Mouse (Mus musculus): ENCODE measurements around the gene Lag3.
"Not testable (repeated sequence)": the region's sequence is repeated elsewhere in the genome, so short reads cannot be mapped to it uniquely, and the experiment has no call there.

Gene Lag3

DNA sequence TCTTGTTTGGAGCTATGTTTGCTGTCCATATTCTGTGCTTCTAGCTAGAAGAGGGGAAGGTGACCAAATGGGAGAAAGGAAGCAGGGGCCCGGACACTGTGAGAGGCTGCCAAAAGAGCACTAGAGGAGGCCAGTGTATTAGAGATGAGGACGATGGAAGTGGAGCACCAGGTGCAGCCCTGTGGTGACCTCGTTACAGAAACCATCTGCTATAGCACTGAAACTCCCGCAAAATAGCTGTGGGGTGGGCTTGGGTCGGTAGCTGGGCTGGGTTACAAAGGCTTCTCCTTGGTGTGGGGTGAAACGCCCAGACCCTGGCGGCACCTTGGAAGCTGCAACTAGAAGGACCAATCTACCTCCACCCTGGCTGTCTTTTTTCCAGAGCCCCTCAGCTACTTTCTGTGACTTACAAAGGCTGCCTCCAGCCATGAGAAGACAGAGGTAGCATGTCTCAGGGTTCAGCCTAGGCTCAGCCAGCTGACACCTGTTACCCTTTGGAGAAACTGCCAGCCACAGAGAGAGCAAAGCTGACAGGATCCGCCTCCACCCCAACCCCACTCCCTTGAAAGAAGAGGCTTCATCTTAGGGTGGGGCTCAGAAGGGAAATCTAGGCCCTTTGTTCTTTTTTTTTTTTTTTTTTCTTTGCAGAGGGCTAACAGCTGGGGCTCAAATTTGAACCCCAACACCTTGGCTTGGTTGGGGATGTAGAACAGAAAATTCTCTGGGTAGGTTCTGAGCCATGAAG, 11.3 kb downstream of the Lag3 start:
- DNase-seq, result peak; percentile 36 to 38

DNA sequence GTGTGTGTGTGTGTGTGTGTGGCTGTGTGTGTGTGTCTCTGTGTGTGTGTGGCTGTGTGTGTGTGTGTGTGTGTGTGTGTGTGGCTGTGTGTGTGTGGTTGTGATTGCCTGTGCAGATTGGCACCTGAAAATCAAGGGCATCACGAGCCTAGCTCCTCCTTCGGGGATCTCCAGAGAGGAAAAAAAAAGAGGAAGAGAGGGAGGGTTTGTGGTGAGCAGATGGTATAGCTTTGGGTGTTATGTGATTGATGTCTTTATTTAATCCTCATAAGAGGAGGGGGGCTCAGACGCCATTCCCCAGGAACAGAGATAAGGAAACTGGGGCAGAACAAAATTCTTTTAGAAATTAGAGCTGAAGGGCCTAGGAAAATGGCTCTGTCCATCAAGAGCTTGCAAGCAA, 13.1 kb downstream of the Lag3 start:
- no peak for DNase-seq

DNA sequence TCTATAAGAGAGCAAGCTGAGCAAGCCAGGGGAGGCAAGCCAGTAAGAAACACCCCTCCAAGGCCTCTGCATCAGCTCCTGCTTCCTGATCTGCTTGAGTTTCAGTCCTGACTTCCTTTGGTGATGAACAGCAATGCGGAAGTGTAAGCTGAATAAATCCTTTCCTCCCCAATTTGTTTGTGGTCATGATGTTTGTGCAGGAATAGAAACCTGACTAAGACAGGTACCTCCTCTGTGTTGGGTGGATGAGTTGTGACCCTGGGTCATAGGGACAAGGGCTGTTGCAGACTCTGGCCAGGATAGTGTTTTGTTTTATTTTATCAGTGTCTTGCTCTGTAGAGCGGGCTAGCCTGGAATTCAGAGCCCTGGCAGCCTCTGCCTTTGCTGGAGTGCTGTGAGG, 17.4 kb downstream of the Lag3 start:
- not testable (repeated sequence) for DNase-seq

DNA sequence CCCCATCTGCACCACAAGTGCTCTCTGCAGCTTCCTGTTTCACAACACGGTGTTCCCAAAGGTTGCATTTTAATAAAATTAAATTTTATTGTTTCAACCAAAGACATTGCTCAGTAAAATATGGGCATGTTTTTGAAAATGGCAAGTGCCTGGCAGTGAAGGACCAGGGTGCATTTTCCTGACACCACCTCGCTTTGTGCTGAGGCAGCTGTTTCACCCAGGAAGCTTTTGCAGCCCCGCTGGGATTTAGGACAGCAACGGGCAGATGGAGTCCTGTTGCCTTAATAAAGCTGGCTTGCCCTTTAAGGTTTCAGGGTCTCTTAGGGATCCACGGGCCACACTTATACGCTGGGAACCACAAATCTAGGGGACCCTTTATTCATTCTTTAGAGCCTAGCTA, 20.5 kb downstream of the Lag3 start:
- no peak for DNase-seq

DNA sequence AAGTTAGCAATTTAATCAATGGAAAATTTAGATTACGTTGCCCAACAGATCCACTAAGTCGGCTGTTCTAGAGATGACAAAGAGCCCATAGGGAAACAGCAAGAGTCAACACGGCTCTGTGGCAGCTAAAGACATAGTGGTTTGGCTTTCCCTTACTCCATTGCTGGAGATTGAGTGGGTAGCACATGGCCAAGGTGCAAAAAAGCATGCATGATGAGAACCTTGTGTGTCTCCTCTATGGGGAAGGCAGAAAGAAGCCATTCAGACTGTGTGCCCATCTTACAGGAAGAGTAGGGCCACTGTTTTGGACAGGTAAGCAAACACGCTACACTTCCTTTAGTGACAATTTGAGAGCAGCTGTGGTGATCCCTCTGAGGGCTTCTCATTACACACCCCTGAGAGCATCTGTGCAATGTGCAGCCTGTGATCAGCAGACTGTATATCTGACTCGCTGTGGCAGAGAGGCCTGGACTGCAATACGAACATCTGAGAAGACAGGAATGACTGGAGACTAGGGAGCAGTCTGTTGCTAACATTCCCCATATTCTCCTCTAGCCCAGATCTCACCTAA, 22.9 kb downstream of the Lag3 start:
- DNase-seq, result no peak

DNA sequence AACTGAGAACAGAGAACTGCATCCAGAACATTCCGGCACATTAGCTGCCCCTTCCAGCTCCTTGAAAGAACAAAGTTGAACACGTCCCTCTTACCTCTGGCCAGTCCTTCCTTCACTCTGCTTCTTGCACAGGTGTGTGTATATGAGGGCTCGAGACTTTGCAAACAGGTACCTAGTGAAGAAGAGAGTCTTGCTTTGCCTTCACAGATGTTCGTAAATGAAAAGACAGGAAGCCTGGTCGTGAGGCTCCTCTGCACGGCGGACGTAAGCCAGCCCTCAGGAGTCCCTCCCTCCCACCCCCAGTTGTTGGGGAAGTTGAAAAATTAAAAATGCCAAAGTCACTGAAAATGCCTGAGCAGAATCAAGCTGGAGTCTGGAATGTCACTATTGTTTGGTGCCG, 23.5 kb downstream of the Lag3 start, which contains the start of gene Cd4:
Gene Cd4 (minus strand): TSS at position 236 of the 400 bp plus-strand sequence.
- no peak for DNase-seq

DNA sequence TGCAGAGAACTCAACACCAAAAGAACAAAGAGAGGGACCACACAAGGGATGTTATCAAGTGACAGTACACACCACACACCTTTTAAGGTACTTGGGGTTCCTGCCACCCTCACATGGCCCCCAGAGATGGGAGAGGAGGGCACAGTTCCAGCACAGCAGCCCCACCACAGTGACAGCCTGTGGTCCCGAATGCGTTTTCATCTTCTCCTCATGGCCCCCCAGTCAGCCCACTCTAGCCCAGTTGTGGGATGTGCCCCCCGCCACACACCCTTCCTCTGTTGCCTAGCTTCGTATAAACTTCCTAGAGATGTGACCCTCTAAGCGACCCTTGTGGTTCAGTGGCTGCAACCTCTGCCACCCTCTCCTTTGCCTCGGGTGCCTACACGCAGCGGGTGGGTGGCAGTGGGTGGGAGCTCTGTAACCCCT, 25.5 kb downstream of the Lag3 start:
- no peak for DNase-seq

DNA sequence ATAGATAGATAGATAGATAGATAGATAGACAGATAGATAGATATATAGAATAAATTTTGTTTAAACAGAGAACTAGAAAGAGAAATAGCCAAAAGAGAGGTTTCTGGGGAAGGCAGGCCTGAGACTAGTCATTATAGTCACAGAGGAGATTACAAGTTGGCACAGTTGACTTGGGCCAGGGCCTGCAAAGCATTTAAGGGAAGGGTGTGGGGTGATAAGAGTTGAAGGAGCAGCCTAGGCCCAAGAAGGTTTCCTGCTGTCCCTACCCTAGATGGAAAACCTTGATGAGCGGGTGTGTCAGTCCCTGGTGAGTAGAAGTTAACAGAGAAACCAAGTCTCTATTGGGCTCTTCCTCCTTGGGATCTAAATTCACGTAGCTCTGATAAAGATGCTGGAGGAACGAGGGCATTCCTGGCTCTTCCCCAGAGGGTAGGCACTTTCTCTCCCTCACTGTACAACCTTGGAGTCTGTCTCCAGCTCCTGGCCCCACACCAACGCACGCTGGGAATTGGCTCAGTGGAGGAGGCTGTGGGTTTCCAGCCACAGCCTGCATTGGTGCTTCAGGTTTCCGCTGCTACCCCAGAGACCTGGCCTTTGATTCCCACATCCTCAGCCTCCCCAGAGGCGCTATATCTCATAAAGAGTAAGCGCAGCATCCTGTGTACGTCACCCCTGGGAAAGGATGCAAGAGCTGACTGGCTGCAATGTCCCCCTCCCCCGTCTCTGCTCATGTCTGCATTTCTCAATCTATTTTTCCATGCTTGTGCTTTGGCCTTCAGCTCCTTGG, 26.6 kb downstream of the Lag3 start:
- DNase-seq, result peak; percentile 85 to 86

DNA sequence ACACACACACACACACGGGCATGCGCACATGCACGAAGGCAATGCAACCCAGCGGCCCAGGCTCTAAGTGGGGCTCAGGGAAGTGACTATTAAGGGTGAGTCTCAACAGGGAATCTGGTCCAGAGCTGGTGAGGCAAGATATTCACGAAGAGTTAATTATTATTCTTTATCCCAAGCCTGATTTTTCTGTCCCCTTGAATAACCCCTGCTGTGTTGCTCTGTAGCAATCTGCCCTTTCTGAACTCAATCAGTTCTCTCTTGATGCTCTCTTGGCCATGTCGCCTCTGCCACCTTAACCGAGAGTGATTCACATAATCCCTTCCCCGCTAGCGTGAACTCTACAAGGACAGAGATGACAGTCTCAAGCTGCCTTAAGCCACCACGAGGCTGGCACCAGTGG, 28.2 kb downstream of the Lag3 start:
- DNase-seq, result no peak

DNA sequence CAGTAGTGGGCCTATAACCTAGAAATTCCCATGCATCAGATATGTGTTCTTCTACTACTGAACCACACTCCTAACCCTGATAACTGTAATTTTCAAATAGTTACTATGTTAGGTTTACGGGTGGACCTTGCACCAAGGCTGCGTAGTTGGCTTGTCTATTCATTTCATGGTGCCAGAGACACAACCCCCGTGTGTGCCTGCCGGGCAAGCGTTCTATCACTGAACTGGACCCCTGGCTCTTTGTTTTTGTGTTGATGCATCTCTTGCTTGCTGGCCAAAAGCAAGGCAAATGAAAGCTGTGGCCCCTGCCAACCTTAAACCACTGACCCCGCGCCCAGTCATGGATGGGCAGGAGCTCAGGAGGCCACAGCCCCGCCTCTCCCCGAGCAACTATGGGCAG, 29.7 kb downstream of the Lag3 start:
- DNase-seq, result no peak

DNA sequence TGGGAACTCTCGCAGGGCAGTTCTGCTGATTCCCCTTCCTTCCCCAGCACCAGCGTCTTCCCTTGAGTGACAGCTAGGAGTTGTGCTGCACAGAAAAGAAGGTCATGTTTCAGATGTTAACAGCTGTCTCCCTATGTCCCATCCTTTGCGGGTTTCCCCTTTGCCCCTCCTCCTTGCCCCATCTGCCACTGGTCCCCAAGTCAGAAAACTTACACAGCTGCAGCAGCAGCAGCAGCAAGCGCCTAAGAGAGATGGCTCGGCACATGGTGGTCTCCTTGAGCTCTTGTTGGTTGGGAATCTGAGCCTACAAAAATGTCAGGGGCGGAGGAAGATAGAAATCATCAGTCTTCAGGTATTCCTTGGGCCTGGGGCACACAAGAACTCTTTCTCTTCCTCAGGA, 32.1 kb downstream of the Lag3 start:
- no peak for DNase-seq

DNA sequence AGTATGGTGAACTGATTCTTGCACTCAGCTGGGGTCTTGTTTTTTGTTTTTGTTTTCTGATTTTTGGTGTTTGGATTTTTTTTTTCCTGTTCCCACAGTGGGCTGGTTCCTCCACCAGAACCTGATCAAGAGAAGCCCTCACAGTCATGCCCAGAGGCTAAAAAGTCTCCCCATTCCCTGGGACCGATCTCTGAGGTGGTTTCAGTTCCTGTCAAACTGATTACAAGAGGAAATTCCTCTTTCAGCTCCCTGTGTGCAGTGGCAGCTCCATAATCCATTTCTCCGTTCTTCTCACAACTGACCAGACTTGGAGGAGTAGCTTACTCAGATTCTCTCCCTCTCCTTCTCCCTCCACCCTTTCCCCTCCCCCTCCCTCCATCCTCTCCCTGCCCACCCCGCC, 37.2 kb downstream of the Lag3 start:
- DNase-seq, result no peak

DNA sequence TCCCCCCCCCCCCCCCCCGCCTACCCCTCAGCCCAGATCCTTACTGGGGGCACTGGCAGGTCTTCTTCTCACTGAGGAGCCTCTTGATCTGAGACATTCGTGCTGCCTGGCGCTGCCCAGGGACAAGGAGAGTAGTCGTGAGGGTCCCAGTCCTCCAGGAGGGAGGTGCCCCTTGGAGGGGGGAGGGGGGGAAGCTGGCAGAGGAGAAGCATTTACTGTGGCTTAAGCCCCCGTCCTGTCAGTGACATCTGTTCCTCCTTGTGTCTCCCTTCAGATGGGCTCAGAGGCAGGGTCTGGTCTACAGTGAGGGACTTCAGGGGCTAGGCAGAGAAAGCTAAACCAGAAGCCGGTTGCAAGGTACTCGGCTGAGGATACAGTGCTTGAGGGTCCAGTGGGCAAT, 44.9 kb downstream of the Lag3 start:
- no peak for DNase-seq

DNA sequence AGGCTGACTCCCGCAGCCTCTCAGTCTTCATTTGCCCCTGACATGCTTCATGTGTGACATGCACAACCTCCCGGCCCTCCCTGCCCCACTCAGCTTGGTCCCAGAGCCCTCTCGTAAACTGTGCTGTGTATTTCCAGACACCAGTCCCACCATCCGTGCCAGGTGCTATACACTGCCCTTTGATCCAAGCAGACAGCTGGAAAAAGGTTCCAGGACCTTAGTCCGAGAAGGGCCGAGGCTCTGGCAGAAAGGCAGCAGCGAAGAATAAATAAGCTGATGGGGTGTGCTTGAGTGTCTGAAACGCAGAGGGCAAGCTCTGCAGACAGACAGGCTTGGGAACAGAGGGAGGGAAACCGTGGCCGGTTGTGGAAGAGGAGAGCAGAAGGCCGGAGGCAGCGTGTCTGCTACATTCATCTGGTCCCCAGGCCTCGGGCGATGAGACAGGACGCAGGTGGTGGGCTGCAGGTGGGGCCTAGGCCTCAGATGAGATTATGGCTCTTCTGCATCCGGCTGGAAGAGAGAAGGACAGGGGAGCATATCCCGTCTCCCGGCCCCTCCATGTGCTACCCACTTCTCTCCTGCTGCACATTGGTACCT, 45.6 kb downstream of the Lag3 start:
- no peak for DNase-seq

DNA sequence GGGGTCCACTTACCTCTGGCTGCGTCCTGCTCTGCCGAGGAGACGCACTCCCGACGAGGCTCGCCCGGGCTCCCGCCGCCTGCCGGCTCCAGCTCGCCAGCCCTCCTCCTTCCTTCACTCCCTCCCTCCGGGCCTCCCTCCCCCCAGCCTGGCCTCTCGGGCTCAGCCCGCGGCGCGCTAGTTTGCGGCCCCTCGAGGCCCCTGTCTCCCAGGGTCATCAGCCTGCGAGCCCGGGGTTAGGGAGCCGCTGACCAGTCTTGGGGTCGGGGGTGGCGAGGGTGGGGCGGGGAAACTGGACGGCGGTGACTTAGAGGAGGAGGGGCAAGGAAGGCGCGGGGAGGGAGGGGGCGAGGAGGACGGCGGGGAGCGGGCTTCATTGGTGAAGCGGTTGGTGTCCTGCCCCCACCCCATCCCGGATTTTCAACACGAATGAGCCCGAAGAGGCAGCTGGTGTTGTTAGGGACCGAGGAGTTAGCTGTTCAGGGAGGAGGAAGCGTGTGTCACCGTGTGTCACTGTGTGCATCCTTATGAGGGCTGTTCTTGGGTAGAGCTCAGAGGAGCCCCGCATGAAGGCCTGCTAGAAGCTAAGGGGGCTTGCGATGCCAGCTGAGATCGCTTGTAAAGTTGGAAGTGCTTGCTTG, 47.7 kb downstream of the Lag3 start, which contains the start of gene Gpr162:
Gene Gpr162 (minus strand): TSS at position 326 of the 641 bp plus-strand sequence.
- DNase-seq, result peak; percentile 79 to 81

DNA sequence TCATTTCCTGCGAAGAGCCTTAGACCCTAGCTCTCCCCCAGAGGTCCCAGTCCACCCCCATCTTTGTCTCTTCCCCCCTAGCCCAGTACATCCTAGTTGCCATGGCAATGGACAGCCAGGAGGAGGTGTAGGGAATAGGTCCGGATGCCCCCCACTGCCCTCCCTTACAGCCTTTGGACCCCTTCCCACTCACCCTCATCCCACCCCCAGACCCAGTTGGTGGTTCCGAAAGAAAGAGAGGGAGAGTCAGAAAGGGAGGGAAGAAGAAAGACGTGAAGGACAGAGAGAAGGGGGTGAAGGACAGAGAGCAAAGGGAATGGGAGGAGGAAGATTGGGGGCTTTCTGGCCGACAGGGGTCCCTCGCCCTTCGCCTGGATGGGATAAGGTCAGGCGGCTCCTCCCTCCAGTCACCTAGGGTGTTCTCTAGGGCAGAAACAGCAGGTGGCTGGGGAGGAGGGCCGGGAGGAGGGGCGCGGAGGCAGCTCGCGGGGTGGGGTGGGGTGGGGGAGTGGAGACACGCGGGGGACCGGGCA, 48.3 kb downstream of the Lag3 start:
- DNase-seq, result peak; percentile 42 to 54

DNA sequence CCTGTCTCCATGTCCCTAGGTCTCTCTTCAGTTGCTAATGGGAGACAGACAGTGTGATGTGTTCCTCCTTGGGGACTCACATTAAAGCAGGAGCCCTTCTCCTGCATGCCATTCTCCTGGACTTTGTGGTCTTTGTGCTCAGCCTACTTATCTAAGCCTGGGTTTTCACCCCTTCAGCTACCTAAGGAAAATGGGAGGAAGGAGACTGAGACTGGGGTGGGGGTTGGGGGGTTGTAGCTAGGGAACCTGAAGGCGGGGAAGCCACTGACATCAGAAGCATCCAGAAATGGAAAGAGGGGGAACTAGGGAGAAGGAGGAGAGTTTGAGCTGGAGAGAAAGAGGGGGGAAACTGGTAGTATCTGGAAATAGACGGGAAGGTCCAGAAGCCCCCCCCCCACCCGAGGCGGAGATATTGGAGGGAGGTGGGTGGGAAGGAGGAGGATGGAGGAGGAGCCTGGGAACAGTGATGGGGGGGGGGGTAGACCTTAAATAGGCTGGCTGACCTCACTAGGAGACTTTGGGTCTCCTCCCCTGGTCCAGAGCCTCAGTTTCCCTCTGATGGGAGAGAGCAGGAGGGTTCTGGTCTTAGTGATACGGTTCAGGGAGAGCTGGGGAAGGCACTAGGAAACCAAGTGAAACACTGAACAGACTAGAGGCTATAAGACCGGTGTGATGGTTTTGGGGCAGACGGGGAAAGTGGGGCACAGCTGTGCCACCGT, 48.9 kb downstream of the Lag3 start:
- peak in 1 of 2 experiments; percentile 33 for DNase-seq

DNA sequence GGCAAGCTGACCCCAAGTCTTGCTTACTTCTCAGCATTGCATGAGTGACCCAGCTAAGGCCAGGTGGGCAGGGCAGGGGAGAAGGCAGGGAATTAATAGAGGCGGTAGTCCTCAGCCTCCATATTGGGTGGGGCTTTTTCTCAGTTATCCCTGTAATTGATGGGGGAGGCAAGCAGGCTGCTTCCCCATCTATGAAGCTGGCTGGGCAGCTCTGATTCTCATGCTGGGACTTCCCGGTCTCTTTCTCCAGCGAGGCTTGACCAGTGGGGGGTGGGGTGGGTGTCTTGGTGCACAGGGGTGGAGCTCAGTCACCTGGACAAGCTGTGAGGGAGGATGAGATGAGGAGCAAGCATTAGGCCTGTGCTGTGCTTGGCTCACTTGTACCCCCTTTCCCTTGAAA, 49.7 kb downstream of the Lag3 start:
- DNase-seq, result peak; percentile 34 to 41

DNA sequence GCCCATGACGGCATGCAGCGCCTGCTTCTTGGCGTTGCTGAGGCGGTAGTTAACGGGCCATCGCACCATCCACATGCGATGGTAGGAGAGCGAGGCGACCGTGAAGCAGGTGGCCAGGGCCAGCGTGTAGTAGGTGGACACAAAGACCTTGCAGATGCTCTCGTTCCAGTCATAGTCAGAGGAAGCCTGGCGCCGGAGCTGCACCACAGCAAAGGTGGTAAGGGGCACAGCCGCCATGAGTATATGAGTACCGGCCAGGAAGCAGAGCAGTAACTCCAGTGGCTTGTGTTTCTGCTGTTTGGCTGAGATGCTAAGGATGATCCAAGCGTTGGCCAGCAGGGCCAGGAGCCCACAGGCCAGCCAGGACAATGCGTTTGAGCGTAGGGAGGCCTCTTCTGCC, 50.2 kb downstream of the Lag3 start:
- peak in 1 of 2 experiments; percentile 57 for DNase-seq

DNA sequence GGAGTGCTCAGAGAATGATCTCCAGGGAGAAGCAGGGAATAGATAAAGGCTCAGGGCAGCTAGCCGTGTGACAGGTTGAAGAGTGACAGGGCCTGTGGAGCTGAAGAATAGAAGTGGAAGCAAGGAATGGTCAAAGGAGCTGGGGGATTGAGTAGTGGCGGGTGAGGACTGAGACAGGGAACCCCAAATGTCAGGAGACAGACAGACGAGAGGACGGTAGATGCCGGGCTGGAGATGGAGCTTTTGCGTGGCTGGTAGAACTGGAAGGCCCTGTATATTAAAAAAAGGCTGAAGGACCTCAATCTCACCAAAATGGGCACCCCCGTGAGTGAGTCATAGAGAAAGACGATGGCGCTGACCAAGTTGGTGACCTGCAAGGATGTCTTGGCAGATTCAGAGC, 51.0 kb downstream of the Lag3 start:
- DNase-seq, result peak in 1 of 2 experiments; percentile 45

DNA sequence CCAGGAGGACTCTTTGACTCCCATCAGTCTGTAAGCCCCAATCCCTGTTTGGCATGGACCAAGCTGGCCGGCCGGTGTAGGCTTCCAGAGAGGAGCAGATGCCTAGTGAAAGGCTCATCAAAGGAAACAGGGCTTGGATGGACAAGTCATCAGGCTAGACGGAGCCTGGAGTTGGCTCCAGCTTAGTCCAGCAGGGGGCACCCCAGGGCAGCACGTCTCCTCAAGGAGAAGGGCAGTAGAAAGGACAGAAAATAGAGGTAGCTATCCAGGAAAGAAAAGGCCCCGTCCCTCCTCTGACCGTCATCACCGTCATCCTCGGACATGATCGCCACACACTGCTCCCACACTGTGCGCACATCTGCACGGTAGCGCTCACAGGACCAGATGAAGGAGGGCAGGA, 51.8 kb downstream of the Lag3 start:
- DNase-seq, result peak; percentile 93 to 94
